Mouse (Mus musculus) E14TG2a.4 (cell line): Measurements from ENCODE around the gene Pi4k2a.

Source experiments
- H3K27me3 ChIP-seq: 2 replicates; pipeline ENCODE4 v1.6.1; 2014; ENCODE audit warnings: low read length, control low read depth; ENCODE audit not compliant: insufficient read depth
- H3K36me3 ChIP-seq: 2 replicates; pipeline ENCODE4 v1.6.1; 2014; ENCODE audit warnings: low read length, control low read depth; ENCODE audit not compliant: insufficient read depth
- H3K4me1 ChIP-seq: replicated peaks from 2 replicates; pipeline ENCODE4 v1.6.1; 2014; ENCODE audit warnings: low read depth, low read length, control low read depth
- H3K4me3 ChIP-seq: replicated peaks from 2 replicates; pipeline ENCODE4 v1.5.1; 2014; ENCODE audit warnings: mild to moderate bottlenecking, low read length
- H3K9me3 ChIP-seq: 2 replicates; pipeline ENCODE4 v1.6.1; 2014; ENCODE audit warnings: low read length, control low read depth
- CTCF ChIP-seq: conservative IDR thresholded peaks from 2 replicates; pipeline ENCODE4 v1.5.1; 2014; ENCODE audit warnings: low read length
- NANOG ChIP-seq: IDR thresholded peaks from 2 replicates; pipeline ENCODE4 v1.6.1; 2014; ENCODE audit warnings: borderline replicate concordance, low read length, mixed read lengths
- POU5F1 ChIP-seq: IDR thresholded peaks from 2 replicates; pipeline ENCODE4 v1.6.1; 2014; ENCODE audit warnings: low read length, borderline replicate concordance

The Pi4k2a gene

DNA sequence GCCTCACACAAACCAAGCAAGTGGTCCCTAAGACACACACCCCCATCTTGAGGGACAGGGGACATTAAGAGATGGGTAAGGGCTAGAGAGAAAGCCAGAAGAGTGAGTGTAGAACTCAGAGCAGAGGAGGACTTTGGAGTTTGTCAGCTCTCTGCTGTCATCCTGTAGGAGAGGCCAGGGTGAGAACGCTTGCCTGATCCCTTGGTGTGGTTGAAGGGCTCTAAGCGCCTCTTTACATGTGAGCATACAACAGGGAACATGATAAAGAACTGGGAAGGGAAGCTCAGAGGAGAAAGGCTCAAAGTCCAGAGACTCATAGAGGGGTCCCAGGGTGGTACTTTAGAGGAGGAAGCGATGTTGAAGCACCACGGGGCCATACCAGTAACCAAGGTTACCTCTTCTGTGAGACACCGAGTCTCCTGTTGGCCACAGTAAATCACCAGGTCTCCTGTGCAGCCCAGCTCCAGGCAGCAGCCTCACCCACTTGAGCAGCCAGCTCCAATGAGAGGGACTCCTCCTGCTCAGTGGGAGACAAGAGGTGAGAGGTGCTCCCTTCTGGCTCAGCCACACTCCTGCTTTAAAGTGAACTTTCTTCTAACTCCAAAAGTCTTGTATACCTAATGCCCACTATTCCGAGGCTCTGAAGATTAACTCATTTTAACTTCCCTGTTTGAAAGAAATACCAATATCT is 33.4 kb upstream of the Pi4k2a start:
- peaks cover 6% of the 10 kb centered on the region; the same call in 1 of the 2 replicates for H3K27me3 ChIP-seq
- H3K36me3 ChIP-seq, result no peaks in the 10 kb centered on the region
- no peak for TF ChIP-seq NANOG
- peaks cover 23% of the 10 kb centered on the region for H3K4me1 ChIP-seq
- H3K4me3 ChIP-seq, result no peak overlapping the region
- no peaks in the 10 kb centered on the region for H3K9me3 ChIP-seq

DNA sequence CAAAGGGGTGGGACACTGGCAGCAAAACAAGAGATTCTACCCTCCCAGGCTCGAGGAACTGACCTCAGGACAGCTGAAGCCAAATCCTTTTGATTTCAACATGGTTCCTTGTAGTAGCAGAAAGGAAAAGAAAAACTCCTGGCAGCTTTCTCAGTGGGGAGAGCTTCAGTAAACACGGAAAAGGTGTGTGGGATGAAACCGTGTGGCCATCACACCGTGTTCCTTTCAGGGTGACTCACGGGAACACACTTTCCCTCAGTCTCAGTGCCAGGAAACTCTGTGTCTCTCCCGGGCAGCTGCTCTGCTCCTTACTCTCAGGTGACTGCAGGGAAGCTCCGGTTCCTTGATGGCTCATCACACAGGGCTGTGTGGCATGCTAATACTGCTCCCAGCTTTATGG is 31.8 kb upstream of the Pi4k2a start:
- TF ChIP-seq POU5F1 (no peak), CTCF (no peak), NANOG (no peak)
- Histone ChIP-seq H3K9me3 (no peaks in the 10 kb centered on the region), H3K4me1 (peaks cover 8% of the 10 kb centered on the region), H3K27me3 (peaks cover 6% of the 10 kb centered on the region; the same call in 1 of the 2 replicates), H3K36me3 (no peaks in the 10 kb centered on the region), H3K4me3 (no peak overlapping the region)

DNA sequence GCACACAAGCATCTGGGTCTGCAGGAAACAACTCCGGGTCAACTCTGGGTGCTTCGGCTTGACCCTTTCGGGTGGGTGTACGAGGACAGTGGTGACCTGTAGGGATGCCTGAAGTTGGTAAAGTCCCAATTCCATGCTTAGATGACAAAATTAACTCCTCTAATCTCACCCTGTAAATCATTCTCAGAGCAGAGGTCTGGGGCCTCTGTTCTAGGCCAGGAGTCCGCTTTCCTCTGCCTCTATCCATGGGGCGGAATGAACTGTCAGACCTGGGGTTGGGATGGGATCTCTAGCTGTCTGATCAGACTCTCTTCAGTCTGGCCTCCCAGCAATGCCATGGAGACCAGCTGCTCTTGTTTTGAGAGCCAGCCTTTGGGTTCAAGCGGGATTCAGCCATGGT is 28.8 kb upstream of the Pi4k2a start:
- TF ChIP-seq CTCF (no peak), NANOG (no peak), POU5F1 (no peak)
- Histone ChIP-seq H3K4me3 (no peak overlapping the region), H3K27me3 (peaks cover 6% of the 10 kb centered on the region; the same call in 1 of the 2 replicates), H3K4me1 (peaks cover 7% of the 10 kb centered on the region), H3K9me3 (no peaks in the 10 kb centered on the region), H3K36me3 (no peaks in the 10 kb centered on the region)

DNA sequence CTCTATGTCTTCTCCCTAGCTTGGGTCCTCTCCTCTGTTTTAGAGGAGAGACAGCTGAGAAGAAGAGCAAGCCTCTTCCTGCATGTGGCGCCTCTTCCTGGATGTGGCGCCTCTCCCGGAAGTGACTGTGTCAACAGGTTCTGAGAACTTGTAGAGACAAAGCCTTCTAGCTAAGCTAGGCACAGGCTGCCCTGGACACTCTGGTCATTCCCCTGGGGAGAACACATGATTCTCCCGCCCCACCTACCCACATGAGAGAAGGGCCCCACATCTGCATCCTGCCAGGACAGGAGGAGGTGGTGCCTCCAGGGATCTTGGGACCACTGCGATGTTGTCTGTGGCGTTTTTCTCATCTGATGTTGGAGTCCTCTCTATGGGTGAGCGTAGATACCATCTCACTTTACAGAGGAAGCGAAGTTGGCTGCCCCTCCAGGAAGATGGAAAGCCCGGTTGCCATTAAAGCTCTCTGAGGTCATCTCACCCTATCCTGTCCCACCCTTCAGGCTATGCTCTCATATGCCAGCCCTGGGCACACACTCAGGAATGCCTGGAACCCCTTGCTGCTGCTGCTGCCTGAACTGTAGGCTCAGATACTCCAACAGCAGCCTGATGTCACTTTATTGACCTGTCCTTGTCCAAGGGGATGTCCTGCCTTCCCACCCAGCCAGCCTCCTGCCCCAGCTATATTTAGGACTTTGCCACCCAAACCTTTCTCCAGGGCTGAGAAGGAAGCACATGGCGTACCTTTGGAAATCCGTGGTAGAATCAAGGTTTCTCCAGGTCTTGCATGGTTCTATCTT is 21.6 kb upstream of the Pi4k2a start:
- no peaks in the 10 kb centered on the region for H3K9me3 ChIP-seq
- TF ChIP-seq NANOG (no peak), CTCF (no peak), POU5F1 (no peak)
- H3K27me3 ChIP-seq, result no peaks in the 10 kb centered on the region
- H3K4me3 ChIP-seq, result no peak overlapping the region
- peaks cover 28% of the 10 kb centered on the region for H3K4me1 ChIP-seq
- H3K36me3 ChIP-seq, result no peaks in the 10 kb centered on the region

DNA sequence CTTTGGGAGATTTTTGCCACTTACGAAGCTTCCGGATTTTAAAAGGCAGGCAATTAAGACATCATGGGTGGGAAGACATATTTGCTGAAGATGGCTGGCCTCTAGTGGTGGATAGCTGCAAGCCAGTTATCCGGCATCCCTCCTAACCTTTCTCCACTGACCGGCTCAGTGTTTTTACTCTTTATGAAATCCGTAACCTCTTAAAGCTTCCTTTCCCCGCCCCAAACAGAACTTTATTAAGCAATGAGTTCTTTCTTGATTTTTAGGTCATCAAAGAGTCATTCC is 21.1 kb upstream of the Pi4k2a start:
- no peak overlapping the region for H3K4me3 ChIP-seq
- peaks cover 28% of the 10 kb centered on the region for H3K4me1 ChIP-seq
- no peaks in the 10 kb centered on the region for H3K27me3 ChIP-seq
- TF ChIP-seq CTCF (peak; percentile 10; the same call in 1 of the 2 replicates), NANOG (no peak)
- H3K9me3 ChIP-seq, result no peaks in the 10 kb centered on the region
- no peaks in the 10 kb centered on the region for H3K36me3 ChIP-seq

DNA sequence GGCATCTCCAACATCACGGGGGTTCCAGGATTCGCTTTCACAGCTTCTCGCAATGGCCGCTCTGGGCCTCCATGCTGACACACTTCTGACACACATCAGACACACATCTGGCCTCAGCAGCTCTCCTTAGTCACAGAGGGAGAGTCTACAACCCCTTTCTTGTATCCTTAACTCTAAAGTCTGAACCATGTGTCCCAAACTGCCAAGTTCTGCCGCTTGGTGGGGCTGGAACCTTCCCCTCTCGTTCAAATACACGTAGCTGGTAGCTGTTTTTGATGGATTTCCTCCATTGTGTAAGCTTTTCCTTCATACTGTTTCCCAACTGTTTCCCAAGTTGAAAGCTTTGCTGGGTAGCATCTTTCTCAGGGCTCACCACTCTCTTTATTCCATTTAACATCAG is 19.0 kb upstream of the Pi4k2a start:
- Histone ChIP-seq H3K4me3 (no peak overlapping the region), H3K9me3 (no peaks in the 10 kb centered on the region), H3K36me3 (peaks cover 15% of the 10 kb centered on the region), H3K27me3 (no peaks in the 10 kb centered on the region), H3K4me1 (peaks cover 38% of the 10 kb centered on the region)
- TF ChIP-seq CTCF (no peak), POU5F1 (no peak), NANOG (no peak)

DNA sequence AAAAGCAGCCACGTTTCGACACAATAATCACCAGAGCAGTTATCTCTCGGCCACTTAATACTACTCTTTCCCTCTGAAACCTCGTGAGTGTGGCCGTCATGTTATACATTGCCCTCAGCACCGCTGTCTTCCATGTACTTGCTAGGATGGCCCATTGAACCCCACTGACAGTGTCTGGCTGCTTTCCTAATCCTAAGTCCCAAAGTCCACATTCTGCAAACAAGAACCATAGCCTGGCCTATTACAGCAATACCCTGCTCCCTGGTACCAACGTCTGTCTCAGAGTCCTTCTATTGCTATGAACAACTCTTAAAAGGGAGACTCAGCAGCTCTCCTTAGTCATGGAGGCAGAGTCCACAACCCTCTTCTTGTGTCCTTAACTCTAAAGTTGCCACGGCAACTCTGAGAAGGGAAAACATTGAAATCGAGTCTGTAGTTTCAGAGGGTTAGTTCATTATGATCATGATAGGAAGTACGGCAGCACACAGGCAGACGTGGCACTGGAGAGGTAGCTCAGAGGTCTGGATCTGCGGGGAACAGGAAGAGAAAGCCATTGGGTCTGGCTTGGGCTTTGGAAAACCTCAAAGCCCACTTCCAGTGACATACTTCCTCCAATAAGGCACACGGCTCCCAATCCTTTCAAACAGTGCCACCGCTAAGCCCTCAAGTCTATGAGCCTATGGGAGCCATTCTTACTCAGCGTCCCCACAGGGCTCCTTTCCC is 18.2 kb upstream of the Pi4k2a start:
- H3K9me3 ChIP-seq, result no peaks in the 10 kb centered on the region
- no peak overlapping the region for H3K4me3 ChIP-seq
- peaks cover 44% of the 10 kb centered on the region for H3K4me1 ChIP-seq
- TF ChIP-seq NANOG (no peak), CTCF (no peak), POU5F1 (no peak)
- H3K27me3 ChIP-seq, result no peaks in the 10 kb centered on the region
- peaks cover 18% of the 10 kb centered on the region for H3K36me3 ChIP-seq

DNA sequence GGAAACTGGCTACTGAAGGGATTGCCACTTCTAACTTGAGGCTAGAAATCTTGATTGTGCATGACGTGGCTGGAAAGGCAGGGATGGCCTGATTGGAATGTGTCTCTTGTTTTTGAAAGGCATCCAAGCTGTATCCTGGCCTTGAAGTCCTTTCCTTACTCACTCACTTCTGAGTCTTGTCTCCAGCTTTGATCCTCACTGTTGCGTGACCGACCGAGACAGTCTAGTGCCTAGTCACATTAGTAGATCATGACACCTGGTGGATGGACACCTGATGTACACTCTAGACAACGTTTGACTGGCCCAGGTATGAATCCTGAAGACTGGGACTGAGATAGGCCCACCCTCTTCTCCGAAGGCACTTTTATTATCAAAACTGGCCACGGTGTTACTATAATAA is 17.5 kb upstream of the Pi4k2a start:
- Histone ChIP-seq H3K9me3 (no peaks in the 10 kb centered on the region), H3K27me3 (no peaks in the 10 kb centered on the region), H3K4me1 (peaks cover 44% of the 10 kb centered on the region), H3K4me3 (no peak overlapping the region), H3K36me3 (peaks cover 18% of the 10 kb centered on the region)
- TF ChIP-seq NANOG, result no peak
- no peak for TF ChIP-seq POU5F1
- TF ChIP-seq CTCF, result no peak

DNA sequence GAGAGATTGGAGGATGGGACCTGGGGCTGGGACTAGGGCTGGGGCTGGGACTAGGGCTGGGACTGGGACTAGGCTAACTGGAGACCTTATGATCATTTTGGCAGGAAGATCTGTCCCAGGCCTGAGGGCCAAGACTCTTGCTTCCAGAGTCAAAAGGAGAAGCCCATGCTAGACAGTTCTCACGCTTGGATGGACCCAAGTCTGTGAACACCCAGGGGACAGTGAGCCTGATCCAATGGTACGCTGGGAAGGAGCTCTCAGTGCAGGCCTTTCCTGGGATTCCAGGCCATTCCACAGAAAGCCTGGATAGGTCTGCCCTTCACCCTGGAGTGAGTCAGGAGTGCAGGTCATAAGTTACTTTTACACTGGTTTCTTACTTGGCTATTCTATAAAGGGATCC is 15.2 kb upstream of the Pi4k2a start:
- Histone ChIP-seq H3K9me3 (no peaks in the 10 kb centered on the region), H3K36me3 (peaks cover 18% of the 10 kb centered on the region), H3K27me3 (no peaks in the 10 kb centered on the region), H3K4me3 (no peak overlapping the region), H3K4me1 (peaks cover 40% of the 10 kb centered on the region)
- TF ChIP-seq NANOG (no peak), CTCF (no peak), POU5F1 (no peak)
